Mouse (Mus musculus): ENCODE measurements at regions not wholly inside any gene's neighbourhood (a gene's known extent, or its start where the extent isn't known, plus 50 kb on each side); places are given as distances from the start of the nearest gene placed in this dataset.

DNA sequence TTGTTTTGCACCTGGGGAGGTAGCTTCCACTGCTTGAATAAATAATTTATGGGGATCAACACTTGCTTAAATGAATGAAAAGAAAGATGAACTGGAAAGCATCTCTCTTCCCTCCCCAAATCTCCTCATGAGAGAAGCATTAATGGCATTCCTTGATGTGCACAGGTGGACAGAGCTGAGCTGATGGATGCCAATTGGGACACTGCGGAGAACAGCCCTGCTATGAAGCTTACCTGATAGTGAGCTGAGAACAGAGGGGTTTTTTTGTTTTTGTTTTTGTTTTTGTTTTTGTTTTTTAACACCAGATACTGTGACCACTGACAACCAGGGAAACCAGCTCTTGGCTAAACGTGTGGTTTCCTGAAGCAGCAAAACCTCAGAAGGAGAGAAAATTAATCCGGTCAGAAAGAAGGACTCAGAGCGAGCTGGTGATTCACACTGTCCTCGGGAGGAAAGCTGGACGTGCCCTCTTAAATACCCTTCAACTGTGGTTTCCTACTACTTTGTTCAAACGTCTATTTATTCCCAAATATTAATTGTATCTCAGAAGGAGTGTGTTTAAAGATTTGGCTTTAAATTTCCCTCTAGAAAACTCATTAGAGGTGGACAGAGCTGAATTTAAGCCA is 128.0 kb upstream of the Zfand5 start:
- H3K4me2 ChIP-seq (ENCODE audit: low read depth): peak overlapping the region; percentile 41
- no peaks in the 10 kb centered on the region for H3K9me3 ChIP-seq (ENCODE audit: control insufficient read depth, low read length)
- peaks cover 0 to 6% of the 10 kb centered on the region in 2 experiments; a peak in 2 of 4 replicates for H3K4me1 ChIP-seq (replicated peaks; ENCODE audit: control insufficient read depth in 2 of 2, insufficient read depth in 2 of 2, low read length in 1 of 2)
- 20% methylated on average over 7 of the region's 7 CpGs for WGBS (ENCODE audit: insufficient replicate concordance)
- H3K9ac ChIP-seq (replicated peaks): no peak overlapping the region
- DNase-seq (ENCODE audit: low read depth in 3 of 3, low spot score in 3 of 3) (no peak), ATAC-seq (ENCODE audit: insufficient read depth) (no peak)
- H3K36me3 ChIP-seq (replicated peaks; ENCODE audit: control insufficient read depth, insufficient read depth, low read depth): no peaks in the 10 kb centered on the region
- TF ChIP-seq EP300 (IDR thresholded peaks at IDR 0.05; ENCODE audit: low read depth) (no peak), CTCF (IDR thresholded peaks at IDR 0.05; ENCODE audit: low read depth) (no peak)
- no peak overlapping the region for H3K27ac ChIP-seq
- no peak overlapping the region for H3K4me3 ChIP-seq (ENCODE audit: insufficient read depth in 1 of 2, low read depth in 2 of 2, low read length in 2 of 2)
- no peaks in the 10 kb centered on the region for H3K27me3 ChIP-seq (ENCODE audit: control insufficient read depth, insufficient read depth, low read length)

GRCm38 (mm10) chr19:21140456-21140855 is 131.6 kb upstream of the Zfand5 start:
- Histone ChIP-seq H3K4me2 (ENCODE audit: low read depth) (no peak overlapping the region), H3K27ac (no peak overlapping the region), H3K9ac (replicated peaks) (no peak overlapping the region), H3K9me3 (ENCODE audit: control insufficient read depth, low read length) (no peaks in the 10 kb centered on the region), H3K36me3 (replicated peaks; ENCODE audit: control insufficient read depth, insufficient read depth, low read depth) (no peaks in the 10 kb centered on the region), H3K4me1 (replicated peaks; ENCODE audit: control insufficient read depth in 2 of 2, insufficient read depth in 2 of 2, low read length in 1 of 2) (peaks cover 0 to 6% of the 10 kb centered on the region in 2 experiments; a peak in 2 of 4 replicates), H3K4me3 (ENCODE audit: insufficient read depth in 1 of 2, low read depth in 2 of 2, low read length in 2 of 2) (no peak overlapping the region), H3K27me3 (ENCODE audit: control insufficient read depth, insufficient read depth, low read length) (no peaks in the 10 kb centered on the region)
- WGBS (ENCODE audit: insufficient replicate concordance): 39% methylated on average over 3 of the region's 3 CpGs
- ATAC-seq (ENCODE audit: insufficient read depth) (no peak), DNase-seq (ENCODE audit: low read depth in 3 of 3, low spot score in 3 of 3) (no peak)
- TF ChIP-seq EP300 (IDR thresholded peaks at IDR 0.05; ENCODE audit: low read depth): no peak
- no peak for TF ChIP-seq CTCF (IDR thresholded peaks at IDR 0.05; ENCODE audit: low read depth)

DNA sequence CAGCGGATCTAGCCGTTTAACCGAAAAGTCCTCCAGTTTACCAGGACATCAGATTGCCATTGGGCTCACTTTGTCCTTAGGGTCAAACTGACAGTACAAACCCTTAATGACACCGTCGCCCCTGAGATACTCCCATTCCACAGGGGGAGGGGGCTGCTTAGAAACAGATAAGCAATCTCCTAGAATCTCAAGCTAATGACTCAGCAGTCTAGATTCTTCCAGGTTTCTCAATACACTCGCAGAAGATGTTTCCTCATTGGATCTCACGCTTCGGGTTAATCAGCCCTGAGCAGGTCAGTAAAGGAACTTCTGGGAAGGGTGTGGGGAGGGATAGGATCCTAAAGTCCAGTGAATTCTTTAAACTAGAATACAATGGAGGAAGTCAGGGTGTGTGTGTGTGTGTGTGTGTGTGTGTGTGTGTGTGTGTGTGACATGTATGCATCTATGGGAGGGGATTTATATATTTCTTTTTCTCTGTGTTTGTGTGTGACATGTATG is 133.0 kb upstream of the Zfand5 start:
- no peaks in the 10 kb centered on the region for H3K27me3 ChIP-seq (ENCODE audit: control insufficient read depth, insufficient read depth, low read length)
- 52% methylated on average over 8 of the region's 8 CpGs for WGBS (ENCODE audit: insufficient replicate concordance)
- no peaks in the 10 kb centered on the region for H3K36me3 ChIP-seq (replicated peaks; ENCODE audit: control insufficient read depth, insufficient read depth, low read depth)
- 0 out of 4 replicates have a peak, but pooled peaks cover 0 to 3% of the 10 kb centered on the region in 2 experiments for H3K4me1 ChIP-seq (replicated peaks; ENCODE audit: control insufficient read depth in 2 of 2, insufficient read depth in 2 of 2, low read length in 1 of 2)
- no peak overlapping the region for H3K27ac ChIP-seq
- ATAC-seq (ENCODE audit: insufficient read depth): no peak
- DNase-seq (ENCODE audit: low read depth in 3 of 3, low spot score in 3 of 3): no peak
- no peak overlapping the region for H3K4me2 ChIP-seq (ENCODE audit: low read depth)
- TF ChIP-seq CTCF (IDR thresholded peaks at IDR 0.05; ENCODE audit: low read depth) (no peak), EP300 (IDR thresholded peaks at IDR 0.05; ENCODE audit: low read depth) (no peak)
- no peak overlapping the region for H3K9ac ChIP-seq (replicated peaks)
- no peak overlapping the region for H3K4me3 ChIP-seq (ENCODE audit: insufficient read depth in 1 of 2, low read depth in 2 of 2, low read length in 2 of 2)
- H3K9me3 ChIP-seq (ENCODE audit: control insufficient read depth, low read length): no peaks in the 10 kb centered on the region

DNA sequence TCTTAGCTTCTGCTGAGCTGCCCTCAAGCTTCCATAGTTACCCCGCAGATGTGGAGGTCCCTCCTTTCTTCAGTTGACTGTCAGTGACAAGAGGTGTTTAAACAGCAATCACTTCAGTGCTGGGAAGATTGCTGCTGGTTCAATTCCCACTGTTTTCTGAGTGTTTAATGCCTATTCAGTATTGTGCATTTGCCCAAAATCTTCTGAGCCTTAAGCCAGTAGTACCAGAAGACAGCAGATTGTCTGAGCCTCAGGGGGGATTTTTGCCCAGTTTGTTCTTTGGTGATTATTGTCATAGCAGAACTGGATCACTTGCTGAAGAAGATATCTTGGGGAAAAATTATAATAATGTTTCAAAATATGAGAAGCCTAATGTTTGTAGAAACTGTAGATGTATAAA is 135.3 kb upstream of the Zfand5 start:
- no peak for ATAC-seq (ENCODE audit: insufficient read depth)
- Histone ChIP-seq H3K36me3 (replicated peaks; ENCODE audit: control insufficient read depth, insufficient read depth, low read depth) (no peaks in the 10 kb centered on the region), H3K27ac (no peak overlapping the region), H3K9ac (replicated peaks) (no peak overlapping the region), H3K4me1 (replicated peaks; ENCODE audit: control insufficient read depth in 2 of 2, insufficient read depth in 2 of 2, low read length in 1 of 2) (no peaks in the 10 kb centered on the region), H3K4me3 (ENCODE audit: insufficient read depth in 1 of 2, low read depth in 2 of 2, low read length in 2 of 2) (no peak overlapping the region), H3K9me3 (ENCODE audit: control insufficient read depth, low read length) (no peaks in the 10 kb centered on the region), H3K27me3 (ENCODE audit: control insufficient read depth, insufficient read depth, low read length) (no peaks in the 10 kb centered on the region), H3K4me2 (ENCODE audit: low read depth) (no peak overlapping the region)
- WGBS (ENCODE audit: insufficient replicate concordance): 77% methylated on average over 1 of the region's 1 CpGs
- DNase-seq (ENCODE audit: low read depth in 3 of 3, low spot score in 3 of 3): no peak
- TF ChIP-seq CTCF (IDR thresholded peaks at IDR 0.05; ENCODE audit: low read depth) (no peak), EP300 (IDR thresholded peaks at IDR 0.05; ENCODE audit: low read depth) (no peak)

GRCm38 (mm10) chr19:21135998-21136380 is 136.1 kb upstream of the Zfand5 start:
- Histone ChIP-seq H3K9ac (replicated peaks) (no peak overlapping the region), H3K4me3 (ENCODE audit: insufficient read depth in 1 of 2, low read depth in 2 of 2, low read length in 2 of 2) (no peak overlapping the region), H3K9me3 (ENCODE audit: control insufficient read depth, low read length) (no peaks in the 10 kb centered on the region), H3K4me2 (ENCODE audit: low read depth) (no peak overlapping the region), H3K27me3 (ENCODE audit: control insufficient read depth, insufficient read depth, low read length) (no peaks in the 10 kb centered on the region), H3K36me3 (replicated peaks; ENCODE audit: control insufficient read depth, insufficient read depth, low read depth) (no peaks in the 10 kb centered on the region), H3K27ac (no peak overlapping the region), H3K4me1 (replicated peaks; ENCODE audit: control insufficient read depth in 2 of 2, insufficient read depth in 2 of 2, low read length in 1 of 2) (no peaks in the 10 kb centered on the region)
- ATAC-seq (ENCODE audit: insufficient read depth) (no peak), DNase-seq (ENCODE audit: low read depth in 3 of 3, low spot score in 3 of 3) (no peak)
- 61% methylated on average over 5 of the region's 5 CpGs for WGBS (ENCODE audit: insufficient replicate concordance)
- no peak for TF ChIP-seq EP300 (IDR thresholded peaks at IDR 0.05; ENCODE audit: low read depth)
- no peak for TF ChIP-seq CTCF (IDR thresholded peaks at IDR 0.05; ENCODE audit: low read depth)
